Mouse (Mus musculus): ENCODE measurements around the gene Nodal. TPM values are rescaled to one million over a fixed set of nuclear protein-coding genes. Genes with fewer than 3 reads are reported as not detected.

Gene Nodal
- total RNA-seq, 2 experiments from 2014 or later, result not detected

DNA sequence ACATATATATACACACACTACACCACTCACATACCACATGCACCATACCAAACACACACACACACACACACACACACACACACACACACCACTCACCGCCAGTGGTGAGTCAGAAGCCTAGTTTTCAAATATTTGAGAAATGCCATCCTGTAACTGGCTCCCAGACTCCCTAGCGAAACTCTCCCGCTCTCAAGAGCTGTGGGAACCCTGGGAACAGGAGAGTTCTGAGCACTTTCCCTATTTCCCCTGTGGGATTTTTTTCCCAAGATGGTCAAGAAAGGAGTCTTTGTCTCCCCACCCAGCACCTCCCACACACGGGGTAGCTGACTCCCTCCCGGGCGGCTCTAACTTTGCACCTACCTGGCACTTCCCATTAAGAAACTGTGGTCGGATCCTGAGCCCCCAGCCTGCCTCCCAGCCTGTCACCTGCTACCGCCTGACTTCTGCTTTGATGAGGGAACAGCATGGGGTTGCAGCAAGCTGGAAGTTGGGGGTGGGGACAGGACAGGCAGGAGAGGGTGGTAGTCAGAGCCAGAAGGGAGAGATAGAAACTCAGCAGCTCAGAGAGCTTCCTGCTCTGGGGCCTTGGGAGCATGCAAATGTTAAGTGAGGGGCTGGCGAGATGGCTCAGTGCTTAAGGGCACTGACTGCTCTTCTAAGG, 23.2 kb upstream of the Nodal start:
- no peak for DNase-seq (ENCODE audit: low spot score in 2 of 2)

DNA sequence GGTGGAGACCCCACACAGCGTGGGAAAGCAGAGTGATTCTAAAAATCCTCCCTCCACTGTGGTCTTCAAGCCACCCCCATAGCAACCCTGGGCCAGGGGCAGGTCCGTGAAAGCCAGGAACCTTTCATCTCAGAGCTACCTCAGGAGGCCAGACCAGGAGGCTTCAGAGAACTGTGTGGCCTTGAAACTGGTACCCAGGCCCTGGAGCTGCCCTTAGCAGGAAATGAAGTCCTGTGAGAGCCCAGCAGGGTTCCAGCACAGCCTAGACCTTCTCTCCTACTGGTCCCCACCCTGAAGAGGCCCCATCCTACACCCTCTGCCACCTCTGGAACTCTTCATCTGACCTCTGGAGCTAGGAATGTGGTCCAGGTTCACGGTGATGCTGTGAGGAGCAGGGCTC, 19.6 kb upstream of the Nodal start:
- no peak for DNase-seq (ENCODE audit: low spot score in 2 of 2)

DNA sequence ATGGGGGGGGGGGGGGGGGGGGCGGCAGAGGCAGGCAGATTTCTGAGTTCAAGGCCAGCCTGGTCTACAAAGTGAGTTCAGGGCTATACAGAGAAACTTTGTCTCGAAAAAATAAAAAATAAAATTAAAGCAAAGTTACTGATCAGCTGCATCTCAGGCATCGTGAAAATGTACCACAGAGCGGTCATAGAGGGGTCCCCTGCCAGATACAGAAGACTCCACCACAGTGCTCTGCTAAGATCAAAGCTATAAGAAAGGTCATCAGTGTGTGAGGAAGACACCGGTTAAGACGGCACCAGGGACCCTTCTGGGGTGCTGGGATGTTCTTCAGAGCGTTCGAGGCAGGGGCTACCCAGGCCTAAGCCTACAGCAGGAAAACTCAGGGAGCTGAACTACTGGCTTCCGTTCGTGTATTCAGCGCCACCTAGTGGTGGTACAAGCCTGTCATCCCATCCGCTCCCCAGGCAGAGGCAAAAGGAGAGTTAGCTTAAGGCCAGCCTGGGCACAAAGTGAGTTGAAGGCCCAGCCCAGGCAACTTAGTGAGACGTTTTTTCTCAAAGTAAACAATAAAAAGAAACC, 18.5 kb upstream of the Nodal start:
- peak; percentile 59 to 75 for DNase-seq (ENCODE audit: low spot score in 2 of 2)

DNA sequence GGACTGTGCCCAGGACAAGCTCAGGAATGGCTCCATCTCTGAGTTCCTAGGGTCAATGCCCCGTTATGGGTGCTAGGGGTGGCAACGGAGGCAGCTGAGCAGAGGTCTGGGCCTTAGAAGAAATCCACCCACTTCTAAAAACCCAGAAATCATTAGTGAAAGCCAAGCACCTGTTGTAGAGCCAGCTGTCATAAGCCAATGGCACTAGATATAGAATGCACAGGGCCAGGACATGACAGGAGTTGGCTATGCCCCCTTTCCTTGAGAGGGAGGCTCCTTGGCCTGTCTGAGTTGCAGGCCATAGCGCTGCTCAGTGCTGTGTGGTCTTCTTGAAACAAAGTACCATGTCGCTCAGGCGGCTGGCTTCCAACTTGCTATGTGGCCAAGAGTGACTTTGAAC, 17.4 kb upstream of the Nodal start:
- DNase-seq (ENCODE audit: low spot score in 2 of 2), result no peak

DNA sequence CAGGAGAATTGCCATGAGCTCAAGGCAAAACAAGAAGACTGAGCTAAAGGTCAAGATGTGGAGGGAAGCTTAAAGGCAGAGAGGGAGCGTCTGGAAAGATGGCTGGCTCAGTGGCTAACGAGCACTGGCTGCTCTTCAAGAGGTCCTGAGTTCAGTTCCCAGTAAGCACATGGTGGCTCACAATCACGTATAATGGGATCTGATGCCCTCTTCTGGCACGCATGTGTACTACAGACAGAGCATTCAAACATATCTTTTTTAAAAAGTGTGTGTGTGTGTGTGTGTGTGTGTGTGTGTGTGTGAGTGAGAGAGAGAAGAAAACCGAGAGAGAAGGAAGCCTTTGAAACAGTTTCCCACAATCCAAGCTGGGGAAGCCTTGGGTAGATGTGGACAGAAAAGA, 15.3 kb upstream of the Nodal start:
- DNase-seq (ENCODE audit: low spot score in 2 of 2), result no peak

DNA sequence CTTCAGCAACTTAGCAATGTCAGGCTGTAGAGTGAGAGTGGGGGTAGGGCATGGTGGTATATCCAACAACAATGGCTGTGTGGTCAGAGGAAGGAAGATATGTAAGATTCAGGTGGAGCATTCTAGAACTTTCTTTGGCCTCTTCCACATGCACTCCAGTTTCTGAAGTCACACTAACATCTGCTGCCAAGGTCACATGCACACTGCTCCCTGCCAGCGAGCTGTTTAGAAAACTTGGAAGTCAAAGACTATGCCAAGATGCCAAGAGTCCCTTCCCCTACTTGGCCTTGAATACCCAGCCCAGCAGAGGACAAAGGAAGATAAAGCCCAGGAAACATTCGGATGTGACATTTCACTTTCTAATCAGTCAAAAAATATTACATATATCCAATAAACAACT, 14.9 kb upstream of the Nodal start:
- DNase-seq (ENCODE audit: low spot score in 2 of 2), result no peak

DNA sequence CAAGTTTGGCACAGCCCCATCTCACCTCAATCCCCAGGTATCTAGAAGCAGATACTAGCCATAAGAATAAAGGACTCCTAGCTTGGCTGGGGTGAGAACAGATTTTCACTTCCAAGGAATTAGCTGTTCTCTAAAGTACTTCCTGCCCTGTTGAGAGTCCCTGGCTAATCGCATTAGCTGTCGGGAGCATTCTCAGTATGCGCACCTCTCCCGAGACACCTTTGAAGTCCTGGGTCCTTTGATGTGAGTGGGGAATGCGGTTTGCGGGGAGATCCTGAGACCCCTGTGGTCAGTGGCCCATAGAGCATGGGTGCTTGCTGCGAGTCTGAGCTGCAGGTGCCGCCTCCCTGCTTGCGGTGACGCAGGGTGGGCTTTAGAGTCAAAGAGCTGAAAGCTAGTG, 11.8 kb upstream of the Nodal start:
- DNase-seq (ENCODE audit: low spot score in 2 of 2), result no peak

DNA sequence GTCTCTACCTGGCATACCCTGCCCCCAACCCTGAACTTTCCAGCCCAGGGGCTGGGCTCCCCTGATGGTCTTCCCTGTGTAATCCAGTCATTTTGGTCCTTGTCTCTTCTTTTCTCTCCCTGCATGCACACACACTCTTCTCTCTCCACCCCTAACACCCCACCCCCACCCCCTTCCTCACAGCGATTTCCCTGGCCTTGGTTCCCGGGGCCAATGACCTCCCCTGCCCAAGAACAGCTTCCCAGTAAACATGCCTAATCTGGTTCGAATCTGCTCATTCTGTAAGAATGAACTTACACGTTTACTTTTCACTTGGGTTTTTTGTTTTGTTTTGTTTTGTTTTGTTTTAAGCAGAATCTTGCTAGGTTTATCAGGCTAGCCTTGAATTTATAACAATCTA, 8.0 kb upstream of the Nodal start:
- DNase-seq (ENCODE audit: low spot score in 2 of 2), result no peak

DNA sequence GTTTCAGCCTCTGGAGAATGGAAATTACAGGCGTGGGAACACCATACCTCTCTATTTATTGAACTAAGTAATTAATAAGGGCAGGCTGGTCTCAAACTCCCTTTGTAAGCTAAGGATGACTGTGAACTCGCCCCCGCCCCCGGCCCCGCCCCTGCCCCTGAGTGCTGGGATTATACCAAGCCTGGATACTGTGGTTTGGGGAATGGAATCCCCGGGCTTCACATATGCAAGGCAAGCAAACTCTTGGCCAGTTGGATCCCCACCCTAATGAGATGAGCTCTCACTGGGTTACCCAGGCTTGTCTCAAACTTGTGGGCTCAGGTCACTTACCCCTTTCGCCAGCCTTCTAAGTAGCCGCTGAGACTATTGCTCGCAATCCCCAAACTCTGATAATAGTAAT, 7.6 kb upstream of the Nodal start:
- no peak for DNase-seq (ENCODE audit: low spot score in 2 of 2)

DNA sequence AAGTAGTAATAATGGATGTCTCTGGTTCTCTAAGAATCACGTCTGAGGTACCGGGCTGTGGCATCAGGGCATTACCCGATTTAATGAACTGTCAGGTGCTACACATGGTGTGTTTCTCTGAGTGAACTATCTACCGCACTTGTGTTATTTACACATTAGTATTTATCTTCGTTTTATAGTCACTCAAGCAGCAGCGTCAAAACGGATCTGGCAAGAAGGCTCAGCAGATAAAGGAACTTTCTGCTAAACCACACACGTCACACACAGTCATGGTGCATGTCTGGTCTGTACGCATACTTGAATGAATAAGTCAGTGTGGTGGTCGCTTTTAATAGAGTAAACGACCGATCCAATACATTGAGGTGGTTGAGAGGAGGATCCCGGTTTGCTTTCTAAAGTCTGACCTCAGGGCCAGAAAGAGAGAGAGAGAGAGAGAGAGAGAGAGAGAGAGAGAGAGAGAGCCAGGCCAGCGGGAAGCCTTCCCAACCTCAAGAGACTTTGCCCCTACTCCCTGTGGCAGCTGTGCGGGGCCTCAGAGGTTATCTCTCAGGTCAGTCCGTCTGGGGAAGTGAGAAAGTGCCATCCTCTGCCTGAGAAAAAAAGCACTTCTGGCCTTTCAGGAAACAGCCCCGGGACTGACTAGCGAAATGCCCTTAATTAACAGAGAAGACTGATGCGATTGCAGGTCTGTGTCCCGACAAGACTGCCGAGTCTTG, 4.7 kb upstream of the Nodal start:
- DNase-seq (ENCODE audit: low spot score in 2 of 2), result no peak

DNA sequence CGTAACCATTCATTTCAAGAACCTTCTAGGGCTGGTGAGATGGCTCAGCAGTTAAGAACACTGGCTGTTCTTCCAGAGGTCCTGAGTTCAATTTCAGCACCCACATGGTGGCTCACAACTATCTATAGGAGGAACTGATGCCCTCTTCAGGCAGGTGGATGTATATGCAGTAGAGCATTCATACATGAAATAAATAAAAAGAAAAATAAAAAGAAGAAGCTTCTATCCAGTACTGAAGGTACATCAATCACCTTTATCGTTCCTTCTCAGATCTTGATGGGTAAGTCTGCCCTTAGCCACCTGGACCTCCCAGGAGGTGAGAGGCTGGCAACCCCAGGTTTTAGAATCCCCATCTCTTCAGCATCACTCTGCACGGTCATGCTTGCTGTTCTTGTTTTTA, 2.5 kb upstream of the Nodal start:
- DNase-seq (ENCODE audit: low spot score in 2 of 2), result no peak

DNA sequence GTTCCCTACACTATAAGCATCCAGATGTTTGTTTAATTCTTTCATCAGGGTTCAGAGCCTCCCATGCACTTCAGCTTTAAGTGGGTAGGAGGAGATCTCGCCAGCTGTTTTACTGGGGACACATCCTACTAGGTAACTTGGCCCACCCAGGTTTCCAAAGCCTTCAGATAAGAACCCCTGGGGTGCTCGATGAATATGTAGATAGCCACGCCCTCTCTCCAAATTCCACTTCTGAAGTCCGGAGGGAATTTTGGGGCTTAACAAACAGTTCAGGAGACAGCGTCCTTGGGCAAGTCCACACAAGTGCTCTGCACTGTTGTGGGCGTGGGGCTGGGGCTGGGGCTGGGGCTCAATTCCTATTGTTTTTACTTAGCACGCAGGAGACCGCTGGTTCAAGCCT, 1.9 kb upstream of the Nodal start:
- no peak for DNase-seq (ENCODE audit: low spot score in 2 of 2)

DNA sequence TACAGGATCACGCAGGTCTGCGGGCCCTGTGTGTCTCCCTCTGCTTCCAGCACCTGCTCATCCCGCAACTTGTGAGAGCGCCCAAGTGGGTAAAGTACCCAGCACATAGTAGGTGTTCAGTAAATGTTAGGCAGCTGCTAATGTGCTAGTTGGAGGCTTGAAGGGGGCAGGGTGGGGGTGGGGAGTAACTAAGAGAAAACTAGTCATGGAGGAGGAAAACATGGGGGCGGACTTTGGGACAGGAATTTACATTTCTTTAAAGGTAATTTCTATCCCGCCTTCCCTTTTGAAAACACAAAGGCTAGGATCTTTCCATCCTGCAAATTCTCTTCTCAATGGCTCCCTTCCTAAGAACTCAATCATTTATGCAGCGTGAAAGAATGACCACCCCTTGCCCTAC, 1.2 kb upstream of the Nodal start:
- DNase-seq (ENCODE audit: low spot score in 2 of 2), result no peak

DNA sequence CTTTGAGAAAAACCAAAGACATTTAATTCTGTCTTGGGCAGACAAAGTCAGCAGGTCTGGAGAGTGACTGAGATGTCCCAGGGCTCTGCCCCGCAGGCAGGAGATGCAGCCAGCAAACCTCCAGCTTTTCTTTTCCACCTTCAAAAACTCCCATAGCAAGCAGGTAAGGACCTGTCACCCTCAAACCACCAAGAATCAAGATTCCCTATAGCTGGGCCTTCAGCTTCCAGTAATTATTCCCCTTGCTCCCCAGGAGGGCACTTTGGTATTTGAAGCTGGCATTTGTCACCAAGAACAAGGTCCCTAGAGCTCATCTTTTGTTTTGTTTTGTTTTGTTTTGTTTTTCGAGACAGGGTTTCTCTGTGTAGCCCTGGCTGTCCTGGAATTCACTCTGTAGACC, 726 bp upstream of the Nodal start:
- DNase-seq (ENCODE audit: low spot score in 2 of 2), result no peak

DNA sequence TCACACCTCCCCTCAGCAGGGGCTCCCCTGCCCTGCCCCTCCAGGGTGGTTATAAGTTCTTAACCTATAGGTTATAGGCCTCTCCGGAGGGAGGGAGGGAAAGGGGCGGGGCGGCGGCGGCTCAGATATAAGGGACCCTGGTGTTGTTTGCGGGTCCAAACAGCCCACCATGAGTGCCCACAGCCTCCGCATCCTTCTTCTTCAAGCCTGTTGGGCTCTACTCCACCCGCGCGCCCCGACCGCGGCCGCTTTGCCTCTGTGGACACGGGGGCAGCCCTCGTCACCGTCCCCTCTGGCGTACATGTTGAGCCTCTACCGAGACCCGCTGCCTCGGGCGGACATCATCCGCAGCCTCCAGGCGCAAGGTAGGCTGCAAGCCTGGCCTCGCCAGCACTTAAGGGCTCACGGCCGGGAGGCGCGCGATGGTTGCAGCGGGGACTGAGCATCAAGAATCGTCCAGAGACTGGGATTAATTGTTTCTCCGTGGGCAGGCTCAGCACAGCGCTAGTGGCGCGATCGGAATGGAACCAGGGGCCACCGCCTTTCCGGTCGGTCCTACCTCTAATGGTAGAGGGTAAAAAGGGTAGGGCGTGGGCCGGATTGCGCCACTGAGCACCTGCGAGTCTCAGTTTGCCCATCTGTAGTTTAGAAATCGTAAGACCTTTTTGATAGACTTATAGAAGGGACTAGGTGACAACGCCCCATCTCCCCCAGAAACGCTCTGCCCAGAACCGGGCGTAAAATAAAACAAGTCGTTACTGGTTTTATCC, 544 bp downstream of the Nodal start:
- DNase-seq (ENCODE audit: low spot score in 2 of 2), result no peak

DNA sequence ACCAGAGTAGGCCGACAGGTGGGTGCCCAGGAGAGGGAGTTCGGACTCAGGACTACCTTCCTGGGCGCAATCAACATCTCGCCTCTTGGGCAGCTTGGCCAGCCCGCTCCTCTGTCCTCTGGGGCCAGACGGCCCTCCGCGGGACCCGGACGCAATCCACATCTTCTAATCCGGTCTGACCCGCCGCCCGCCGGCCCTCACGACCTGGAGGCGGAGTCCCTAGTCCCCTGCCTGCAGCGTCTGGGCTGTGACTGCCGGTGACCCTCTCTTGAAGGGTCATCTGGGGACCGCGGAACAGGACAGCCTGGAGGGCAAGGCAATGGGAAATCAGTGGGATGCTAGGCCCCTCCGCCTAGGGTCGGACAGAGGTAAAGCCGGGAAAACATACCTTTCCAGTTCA, 1.4 kb downstream of the Nodal start:
- no peak for DNase-seq (ENCODE audit: low spot score in 2 of 2)

DNA sequence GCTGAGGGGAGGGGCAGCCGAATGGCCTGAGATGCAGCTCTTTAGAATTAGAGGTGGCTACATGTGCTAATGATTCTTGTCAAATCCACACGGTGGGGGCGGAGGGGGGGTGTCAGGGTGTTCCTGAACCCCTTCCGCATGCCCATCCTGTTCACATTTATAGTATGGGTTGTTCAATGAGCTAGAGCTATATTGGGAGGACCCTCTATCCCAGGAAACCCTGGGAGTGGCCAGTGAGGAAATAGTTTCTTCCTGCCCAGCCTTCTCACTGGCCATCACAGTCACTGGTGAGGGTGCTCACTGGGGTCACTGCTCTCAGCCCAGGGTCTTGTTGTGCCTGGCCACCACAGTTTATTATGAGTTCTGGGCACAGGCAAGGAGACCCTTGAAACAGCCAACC, 2.2 kb downstream of the Nodal start:
- no peak for DNase-seq (ENCODE audit: low spot score in 2 of 2)

DNA sequence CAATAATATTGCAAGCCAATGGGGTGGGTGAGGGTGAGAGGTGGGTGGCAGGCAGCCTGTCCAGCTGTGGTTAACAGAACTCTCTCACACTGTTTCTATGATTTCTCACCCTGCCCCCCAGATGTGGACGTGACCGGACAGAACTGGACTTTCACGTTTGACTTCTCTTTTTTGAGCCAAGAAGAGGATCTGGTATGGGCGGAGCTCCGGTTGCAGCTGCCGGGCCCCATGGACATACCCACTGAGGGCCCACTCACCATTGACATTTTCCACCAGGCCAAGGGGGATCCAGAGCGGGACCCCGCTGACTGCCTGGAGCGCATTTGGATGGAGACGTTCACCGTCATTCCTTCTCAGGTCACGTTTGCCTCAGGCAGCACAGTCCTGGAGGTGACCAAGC, 5.1 kb downstream of the Nodal start:
- DNase-seq (ENCODE audit: low spot score in 2 of 2), result no peak

DNA sequence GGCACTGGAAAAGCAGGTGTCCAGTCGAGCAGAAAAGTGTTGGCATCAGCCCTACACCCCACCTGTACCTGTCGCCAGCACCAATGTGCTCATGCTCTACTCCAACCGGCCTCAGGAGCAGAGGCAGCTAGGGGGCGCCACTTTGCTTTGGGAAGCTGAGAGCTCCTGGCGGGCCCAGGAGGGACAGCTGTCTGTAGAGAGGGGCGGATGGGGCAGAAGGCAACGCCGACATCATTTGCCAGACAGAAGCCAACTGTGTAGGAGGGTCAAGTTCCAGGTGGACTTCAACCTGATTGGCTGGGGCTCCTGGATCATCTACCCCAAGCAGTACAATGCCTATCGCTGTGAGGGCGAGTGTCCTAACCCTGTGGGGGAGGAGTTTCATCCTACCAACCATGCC, 5.5 kb downstream of the Nodal start:
- no peak for DNase-seq (ENCODE audit: low spot score in 2 of 2)

DNA sequence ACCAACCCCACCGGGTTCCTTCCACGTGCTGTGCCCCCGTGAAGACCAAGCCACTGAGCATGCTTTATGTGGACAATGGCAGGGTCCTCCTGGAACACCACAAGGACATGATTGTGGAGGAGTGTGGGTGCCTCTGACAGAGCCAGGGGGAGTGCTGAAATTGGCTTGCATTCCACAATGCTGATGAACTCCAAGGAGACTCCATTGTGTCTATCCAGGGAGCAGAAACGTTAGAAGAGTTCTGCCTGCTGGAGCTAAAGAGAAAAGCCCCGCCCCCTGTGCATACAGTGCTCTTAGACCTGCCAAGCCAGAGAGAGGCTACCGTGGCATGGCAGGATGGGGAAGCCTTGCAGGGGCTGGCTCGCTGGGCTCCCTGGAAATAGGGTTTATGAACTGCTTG, 6.7 kb downstream of the Nodal start:
- no peak for DNase-seq (ENCODE audit: low spot score in 2 of 2)

DNA sequence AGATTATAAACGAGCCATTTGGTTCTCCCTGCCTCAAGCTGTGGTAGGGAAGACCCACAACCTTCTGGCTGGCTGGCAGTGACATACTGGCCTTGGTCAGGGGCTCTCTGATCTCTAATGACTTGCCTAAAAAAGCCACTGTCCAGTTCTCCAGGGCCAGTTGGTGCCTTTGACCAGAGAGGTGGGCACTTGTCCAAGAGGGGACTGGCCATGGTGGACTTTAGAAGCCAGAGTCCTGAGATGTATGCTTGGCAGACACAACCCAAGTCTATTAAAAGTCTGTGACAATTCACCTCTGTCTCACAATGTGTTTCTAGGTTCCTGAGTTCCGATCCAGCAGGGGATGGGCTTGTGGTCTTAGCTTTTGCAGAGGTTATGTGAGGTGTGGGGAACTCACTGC, 7.3 kb downstream of the Nodal start:
- no peak for DNase-seq (ENCODE audit: low spot score in 2 of 2)

DNA sequence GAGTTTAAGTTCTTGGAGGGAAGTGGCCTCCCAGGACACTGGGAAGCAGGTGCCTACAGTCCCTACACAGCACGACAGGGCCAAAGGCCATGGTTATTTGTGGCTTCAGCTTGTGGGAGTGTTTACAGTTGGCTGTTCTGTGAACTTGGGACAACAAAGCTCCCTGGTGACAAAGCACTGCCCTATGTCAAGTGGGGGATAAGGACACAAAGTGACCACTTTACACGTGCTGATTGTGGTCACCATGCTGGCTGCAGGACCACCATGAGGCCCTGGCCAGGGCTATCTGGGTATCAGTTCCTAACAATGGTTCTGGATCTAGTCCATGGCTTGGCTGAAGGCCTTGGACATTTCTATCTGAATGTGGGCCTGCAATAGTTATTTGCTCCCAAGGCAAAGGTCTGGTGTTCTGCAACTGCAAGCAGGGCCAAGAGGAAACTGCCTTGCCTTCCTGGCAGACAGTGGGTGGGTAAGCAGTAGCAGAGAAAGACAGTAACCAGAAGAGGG, 8.5 kb downstream of the Nodal start:
- no peak for DNase-seq (ENCODE audit: low spot score in 2 of 2)
